Mouse (Mus musculus) erythroblast, embryonic 14.5 days (primary cell): ENCODE results near the gene Mrpl53. TPM values are rescaled to one million over a fixed set of nuclear protein-coding genes. Genes with fewer than 3 reads are reported as not detected.

ENCODE experiments used
- H3K27me3 ChIP-seq: 2 replicates; pipeline ENCODE4 v1.6.1; 2012; ENCODE audit warnings: inconsistent platforms; ENCODE audit not compliant: control insufficient read depth
- H3K36me3 ChIP-seq: 2 replicates; pipeline ENCODE4 v1.6.1; 2012; ENCODE audit warnings: mild to moderate bottlenecking, inconsistent platforms; ENCODE audit not compliant: control insufficient read depth
- H3K4me1 ChIP-seq: 2 replicates; pipeline ENCODE4 v1.6.1; 2012; ENCODE audit warnings: inconsistent platforms; ENCODE audit not compliant: control insufficient read depth
- H3K4me3 ChIP-seq: replicated peaks from 2 replicates; pipeline ENCODE3; 2012; ENCODE audit warnings: moderate library complexity, mild to moderate bottlenecking, inconsistent platforms
- H3K9me3 ChIP-seq: 2 replicates; pipeline ENCODE4 v1.6.1; 2012; ENCODE audit warnings: low read length, inconsistent platforms, mixed read lengths; ENCODE audit not compliant: control insufficient read depth
- GATA1 ChIP-seq: IDR thresholded peaks from 2 replicates; pipeline ENCODE4 v1.6.1; 2012; ENCODE audit warnings: low read length, inconsistent platforms, mixed read lengths
- TAL1 ChIP-seq: IDR thresholded peaks from 3 replicates; pipeline ENCODE4 v1.6.1; 2012; ENCODE audit warnings: low read length, inconsistent platforms, mixed read lengths
- polyA plus RNA-seq: library from polyadenylated mRNA; stranded (reverse); fragments of >175 nt; gene quantifications from 2 replicates; pipeline ENCODE4 v1.2.3, GENCODE M21; 2012

Gene Mrpl53
- polyA plus RNA-seq, 1 experiment, result 12.3 TPM

DNA sequence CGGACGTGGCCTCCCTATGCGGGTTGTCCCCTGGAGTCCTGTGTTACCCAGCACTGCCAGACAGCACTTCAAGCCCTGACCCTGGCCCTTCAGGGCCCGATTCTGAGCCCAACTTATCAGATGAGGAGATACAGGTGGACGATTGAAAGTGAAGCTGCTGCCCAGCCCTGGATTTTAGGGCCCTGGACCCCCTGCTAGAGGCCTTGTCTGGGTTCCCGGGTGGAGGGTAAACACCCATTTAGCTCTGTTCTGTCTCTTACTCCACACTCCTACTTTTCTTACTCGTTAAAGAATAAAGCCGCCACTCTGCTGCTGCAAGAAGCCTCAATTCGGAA lies 20.9 kb upstream of the Mrpl53 start:
- Histone ChIP-seq H3K4me3 (no peak overlapping the region), H3K4me1 (no peaks in the 10 kb centered on the region), H3K27me3 (peaks cover 94% of the 10 kb centered on the region), H3K9me3 (peaks cover 15% of the 10 kb centered on the region), H3K36me3 (peaks cover under 1% of the 10 kb centered on the region; the same call in 1 of the 2 replicates)
- TF ChIP-seq TAL1 (no peak), GATA1 (no peak)

DNA sequence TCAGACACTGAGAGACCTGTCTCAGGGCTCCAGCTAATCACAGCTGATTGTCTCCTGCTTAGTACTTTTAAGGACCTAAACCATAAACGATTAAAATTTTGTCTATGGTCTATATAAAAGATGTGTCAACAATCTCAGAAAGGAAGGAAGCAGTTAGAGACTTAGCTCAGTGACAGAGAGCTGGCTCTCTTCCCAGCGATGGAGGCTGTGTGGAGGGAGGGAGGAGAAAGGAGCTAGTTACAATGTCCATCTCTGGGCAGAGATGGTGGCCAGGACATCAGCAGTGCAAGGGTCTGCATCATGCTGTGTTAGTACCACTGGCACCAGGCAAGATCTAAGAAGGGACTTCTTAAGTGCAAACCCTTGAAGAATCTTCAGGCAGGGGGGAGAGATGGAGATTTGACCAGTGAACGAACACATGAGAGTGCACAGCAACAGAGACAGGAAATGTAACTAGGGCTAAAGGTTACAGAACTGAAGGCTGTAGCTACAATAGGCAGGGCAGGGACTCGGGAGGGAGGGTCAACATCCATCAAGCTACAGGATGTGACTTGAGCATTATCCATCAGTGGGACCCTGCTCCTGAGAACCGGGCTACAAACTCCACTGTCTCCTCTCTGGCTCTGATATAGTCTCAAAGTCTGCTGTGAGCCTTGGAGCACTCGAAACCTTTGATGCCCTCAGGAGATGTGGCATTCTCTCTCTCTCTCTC lies 16.3 kb upstream of the Mrpl53 start:
- no peaks in the 10 kb centered on the region for H3K4me1 ChIP-seq
- TF ChIP-seq GATA1 (no peak), TAL1 (no peak)
- H3K36me3 ChIP-seq, result no peaks in the 10 kb centered on the region
- peaks cover 78% of the 10 kb centered on the region for H3K27me3 ChIP-seq
- H3K9me3 ChIP-seq, result peaks cover 9% of the 10 kb centered on the region
- H3K4me3 ChIP-seq, result no peak overlapping the region

DNA sequence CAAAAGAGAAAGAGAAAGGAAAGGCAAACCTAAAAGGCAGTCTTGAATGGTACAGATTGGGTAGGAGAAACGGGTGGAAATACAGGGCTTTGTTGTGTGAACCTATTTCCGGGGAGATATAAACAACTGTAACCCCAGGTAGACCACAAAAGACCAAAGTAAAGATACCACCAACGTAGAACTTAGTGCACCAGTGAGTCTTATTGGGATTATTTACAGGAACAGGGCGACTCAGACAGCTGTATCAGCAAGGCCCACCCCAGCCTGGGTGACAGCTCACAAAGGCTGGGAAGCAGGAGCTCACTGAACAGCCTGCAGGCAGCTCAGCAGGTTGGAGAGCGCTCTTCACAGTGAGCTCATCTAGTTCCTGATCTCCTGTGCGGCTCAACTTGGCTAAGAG lies 12.9 kb upstream of the Mrpl53 start:
- TF ChIP-seq TAL1, result no peak
- TF ChIP-seq GATA1, result no peak
- peaks cover 5% of the 10 kb centered on the region for H3K4me1 ChIP-seq
- H3K36me3 ChIP-seq, result no peaks in the 10 kb centered on the region
- peaks cover 6% of the 10 kb centered on the region for H3K9me3 ChIP-seq
- no peak overlapping the region for H3K4me3 ChIP-seq
- peaks cover 66% of the 10 kb centered on the region for H3K27me3 ChIP-seq

DNA sequence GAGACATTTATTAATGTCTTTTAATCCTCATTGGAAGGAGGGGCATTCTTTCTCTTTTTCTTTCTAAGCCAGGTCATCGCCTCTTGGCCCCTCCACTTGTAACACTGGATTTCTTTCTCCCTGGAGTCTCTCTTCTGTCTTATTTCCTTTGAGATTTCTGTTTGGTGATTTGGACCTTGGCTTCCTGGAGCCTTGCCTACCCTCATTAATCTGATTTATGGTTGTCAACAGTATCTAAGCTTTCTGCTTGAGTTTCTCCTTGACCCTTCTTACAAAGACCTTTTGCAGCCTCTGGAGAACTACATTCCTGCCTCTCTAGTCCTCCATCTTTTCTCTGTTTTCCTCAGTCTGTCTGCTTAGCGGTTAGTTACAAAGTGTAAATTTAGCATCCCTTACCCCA lies 10.4 kb upstream of the Mrpl53 start:
- TF ChIP-seq GATA1 (no peak), TAL1 (no peak)
- H3K9me3 ChIP-seq, result peaks cover 6% of the 10 kb centered on the region
- H3K4me1 ChIP-seq, result peaks cover 29% of the 10 kb centered on the region
- H3K36me3 ChIP-seq, result peaks cover 8% of the 10 kb centered on the region
- H3K4me3 ChIP-seq, result no peak overlapping the region
- peaks cover 48% of the 10 kb centered on the region for H3K27me3 ChIP-seq

DNA sequence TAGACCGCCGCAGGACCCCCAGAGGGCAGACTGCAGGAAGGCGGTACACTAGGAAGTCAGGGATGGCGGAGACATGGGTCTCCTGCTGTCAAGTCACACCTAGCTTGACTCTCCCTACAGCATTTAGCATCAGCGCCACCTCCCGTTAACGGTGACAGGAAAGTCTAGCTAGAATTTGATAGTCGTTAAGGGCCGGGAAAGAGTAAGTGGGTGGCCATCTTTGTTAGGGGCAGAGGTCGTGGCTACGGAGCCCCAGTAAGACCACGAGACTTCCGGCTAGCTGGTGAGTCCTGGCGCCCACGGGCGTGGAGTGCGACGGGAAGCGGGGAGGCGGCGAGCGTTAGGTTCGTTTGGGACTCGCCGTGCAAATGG lies 7.5 kb upstream of the Mrpl53 start, which contains the start of the genes Ccdc142 and Gm42688:
TSS of gene Ccdc142 (plus strand) at position 286 of the 372 bp plus-strand sequence.
TSS of gene Gm42688 (plus strand) at position 302 of the 372 bp plus-strand sequence.
- peaks cover 32% of the 10 kb centered on the region for H3K36me3 ChIP-seq
- H3K9me3 ChIP-seq, result no peaks in the 10 kb centered on the region
- peak within 1 kb of the TSS; percentile 79 for H3K4me3 ChIP-seq
- TF ChIP-seq TAL1 (no peak), GATA1 (no peak)
- H3K27me3 ChIP-seq, result peaks cover 26% of the 10 kb centered on the region
- H3K4me1 ChIP-seq, result peaks cover 31% of the 10 kb centered on the region

DNA sequence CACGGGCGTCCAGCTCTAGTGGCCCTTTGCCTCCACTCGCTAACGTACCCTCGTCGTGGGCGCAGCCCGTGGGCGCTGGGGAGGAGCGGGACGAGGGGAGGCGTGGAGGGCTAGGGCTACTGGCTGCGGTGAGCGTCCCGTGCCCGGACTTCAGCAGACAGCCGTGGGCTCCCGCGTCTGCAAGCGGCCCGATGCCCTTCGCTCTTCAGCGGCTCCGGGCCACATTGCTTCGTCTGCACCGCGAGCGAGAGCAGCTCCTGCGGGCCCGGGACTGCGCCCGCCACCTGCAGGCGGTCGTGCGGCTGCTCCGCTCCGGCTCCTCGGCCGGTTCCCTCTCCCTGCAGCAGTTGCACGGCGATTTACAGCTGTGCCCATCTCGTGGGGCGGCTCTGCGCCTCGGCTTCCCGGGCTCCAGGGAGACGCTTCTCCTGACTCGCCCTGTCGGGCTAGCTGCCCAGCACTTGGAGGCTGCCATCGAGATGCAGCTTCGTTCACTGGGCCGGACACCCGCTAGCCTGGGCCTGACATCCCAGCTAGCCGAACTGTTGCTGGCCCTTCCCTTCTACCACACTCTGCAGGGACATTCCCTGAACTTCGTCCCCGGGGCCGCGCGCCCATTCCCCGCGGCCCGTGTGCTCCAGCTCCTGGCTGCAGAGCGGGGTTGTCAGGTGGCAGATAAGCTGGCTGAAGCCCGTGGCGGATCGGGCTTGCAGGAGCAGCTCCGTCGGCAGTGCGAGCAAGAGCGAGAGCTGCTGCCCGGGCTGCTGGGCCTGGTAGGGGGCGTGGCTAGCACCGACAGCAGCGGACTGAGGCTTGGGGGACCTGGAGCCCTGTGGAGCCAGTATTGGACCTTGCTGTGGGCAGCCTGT lies 6.9 kb upstream of the Mrpl53 start:
- Histone ChIP-seq H3K4me1 (peaks cover 31% of the 10 kb centered on the region), H3K9me3 (no peaks in the 10 kb centered on the region), H3K4me3 (peak overlapping the region; percentile 79), H3K27me3 (peaks cover 24% of the 10 kb centered on the region), H3K36me3 (peaks cover 36% of the 10 kb centered on the region)
- TF ChIP-seq GATA1 (no peak), TAL1 (no peak)

DNA sequence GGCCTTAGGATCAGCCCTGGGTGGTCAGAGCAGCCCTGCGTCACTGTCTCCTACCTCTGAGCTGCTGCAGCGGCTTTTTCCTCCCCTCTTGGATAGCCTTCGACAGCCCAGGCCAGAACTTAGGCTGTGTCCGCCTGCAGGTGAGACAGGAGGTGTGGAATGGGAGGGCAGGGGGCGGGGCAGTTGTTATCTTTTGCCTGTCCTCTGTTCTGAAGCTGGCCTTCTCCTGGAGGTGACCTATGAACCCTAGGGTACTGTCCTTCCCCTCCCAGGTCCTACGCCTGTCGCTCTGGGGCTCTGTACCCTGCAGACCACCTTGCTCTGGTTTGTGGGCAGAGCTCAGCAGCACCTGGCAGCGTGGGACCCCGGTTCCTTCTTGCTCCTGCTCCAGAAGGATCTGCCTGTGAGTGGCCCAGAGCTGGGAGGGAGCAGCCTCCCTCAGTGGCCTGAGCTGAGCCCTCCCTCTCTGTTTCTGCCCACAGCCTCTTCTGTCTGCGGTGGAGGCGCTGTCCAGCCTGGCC lies 5.7 kb upstream of the Mrpl53 start:
- TF ChIP-seq TAL1 (no peak), GATA1 (no peak)
- peaks cover 47% of the 10 kb centered on the region for H3K36me3 ChIP-seq
- H3K4me3 ChIP-seq, result peak overlapping the region; percentile 79
- peaks cover 42% of the 10 kb centered on the region for H3K4me1 ChIP-seq
- no peaks in the 10 kb centered on the region for H3K9me3 ChIP-seq
- peaks cover 16% of the 10 kb centered on the region for H3K27me3 ChIP-seq

DNA sequence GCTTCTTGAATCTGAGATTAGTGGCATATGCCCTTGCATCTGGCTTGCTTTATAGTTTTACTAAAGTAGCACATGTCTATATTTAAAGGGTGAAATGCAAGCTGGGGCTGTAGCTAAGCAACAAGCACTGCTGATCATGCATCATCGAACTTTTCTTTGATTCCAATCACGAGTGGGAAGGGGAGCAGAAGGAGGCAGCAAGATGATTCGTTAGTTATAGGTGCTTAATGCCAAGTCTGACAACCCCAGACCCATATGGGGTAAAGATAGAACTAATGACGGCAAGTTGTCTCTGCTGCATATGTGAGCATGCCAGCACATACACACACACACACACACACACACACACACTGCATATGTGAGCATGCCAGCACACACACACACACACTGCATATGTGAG lies 4.7 kb upstream of the Mrpl53 start:
- Histone ChIP-seq H3K27me3 (peaks cover 6% of the 10 kb centered on the region), H3K9me3 (no peaks in the 10 kb centered on the region), H3K4me3 (no peak overlapping the region), H3K36me3 (peaks cover 48% of the 10 kb centered on the region), H3K4me1 (peaks cover 48% of the 10 kb centered on the region)
- TF ChIP-seq GATA1, result no peak
- TF ChIP-seq TAL1, result no peak

DNA sequence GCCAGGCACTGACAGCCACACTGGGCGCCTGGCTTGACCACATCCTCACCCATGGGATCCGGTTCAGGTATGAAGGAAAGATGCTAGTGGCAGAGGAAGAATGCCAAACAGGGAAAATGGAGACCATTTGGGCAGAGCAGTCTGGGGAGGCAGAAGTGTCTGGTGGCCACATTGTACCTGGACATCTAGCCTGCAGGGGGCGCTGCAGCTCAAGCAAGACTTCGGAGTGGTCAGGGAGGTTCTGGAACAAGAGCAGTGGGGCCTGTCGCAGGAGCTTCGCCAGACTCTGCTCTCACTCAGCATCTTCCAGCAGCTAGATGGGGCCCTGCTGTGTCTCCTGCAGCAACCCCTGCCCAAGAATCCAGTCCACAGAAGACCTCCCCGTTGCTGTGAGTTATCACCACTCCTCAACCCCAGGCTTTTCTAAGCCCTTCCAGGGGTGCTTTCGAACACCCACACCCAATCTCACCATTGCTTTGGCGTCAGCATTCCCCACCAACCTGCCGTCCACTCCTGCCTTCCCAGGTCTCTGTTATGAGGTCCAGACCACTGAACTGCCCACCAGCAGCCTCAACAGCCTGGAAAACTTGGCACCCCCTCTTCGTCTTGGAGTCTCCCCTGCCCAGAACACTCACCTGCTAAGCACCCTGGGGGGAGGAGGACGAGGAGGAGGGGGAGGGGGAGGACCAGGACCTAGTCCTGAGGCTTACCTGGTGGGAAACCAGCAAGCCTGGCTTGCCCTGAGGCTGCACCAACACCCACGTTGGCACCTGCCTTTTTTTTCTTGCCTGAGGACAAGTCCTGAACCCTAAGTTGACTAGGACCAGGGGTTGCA lies 1.1 kb upstream of the Mrpl53 start:
- H3K27me3 ChIP-seq, result no peaks in the 10 kb centered on the region
- H3K4me1 ChIP-seq, result peaks cover 56% of the 10 kb centered on the region
- peaks cover 72% of the 10 kb centered on the region for H3K36me3 ChIP-seq
- H3K4me3 ChIP-seq, result peak overlapping the region; percentile 68
- TF ChIP-seq GATA1 (no peak), TAL1 (no peak)
- H3K9me3 ChIP-seq, result no peaks in the 10 kb centered on the region
